Mouse (Mus musculus): ENCODE measurements around the gene Zfp691.
A peak's percentile ranks its signal among the peaks of the same experiment; 100 is the strongest.

Gene Zfp691

GRCm38 (mm10) chr4:119173851-119174453 lies at the start of gene Zfp691:
Gene Zfp691 (minus strand): TSS chr4:119174195.
- peak; percentile 93 to 95 for DNase-seq

- peak; percentile 38 to 62 for DNase-seq
These were observed 49.7 kb upstream of the Zfp691 start for GRCm38 (mm10) chr4:119223696-119224095.

- no peak for DNase-seq
These were observed 44.2 kb upstream of the Zfp691 start, which contains the start of gene Tmem269 for GRCm38 (mm10) chr4:119218169-119218568. Gene Tmem269 (minus strand): TSS chr4:119218217.

- DNase-seq, result no peak
These were observed 42.7 kb upstream of the Zfp691 start for GRCm38 (mm10) chr4:119216667-119217066.

- peak; percentile 37 to 68 for DNase-seq
These were observed 30.7 kb upstream of the Zfp691 start for GRCm38 (mm10) chr4:119204672-119205071.

GRCm38 (mm10) chr4:119198105-119198504 lies 24.1 kb upstream of the Zfp691 start:
- no peak for DNase-seq

- no peak for DNase-seq
These were observed 21.8 kb upstream of the Zfp691 start for GRCm38 (mm10) chr4:119195582-119196320.

- peak; percentile 89 to 96 for DNase-seq
These were observed 21.1 kb upstream of the Zfp691 start, which contains the start of gene Svbp for GRCm38 (mm10) chr4:119194909-119195581. Gene Svbp (plus strand): TSS chr4:119195306.

GRCm38 (mm10) chr4:119192757-119193156 lies 18.8 kb upstream of the Zfp691 start:
- DNase-seq, result no peak

- DNase-seq, result no peak
These were observed 17.3 kb upstream of the Zfp691 start for GRCm38 (mm10) chr4:119191273-119191672.

- DNase-seq, result no peak
These were observed 16.6 kb upstream of the Zfp691 start for GRCm38 (mm10) chr4:119190618-119191017.

GRCm38 (mm10) chr4:119189864-119190263 lies 15.9 kb upstream of the Zfp691 start, which contains the start of gene Ermap:
Gene Ermap (minus strand): TSS chr4:119190011.
- DNase-seq, result no peak

- DNase-seq, result no peak
These were observed 15.4 kb upstream of the Zfp691 start for GRCm38 (mm10) chr4:119189392-119189791.

GRCm38 (mm10) chr4:119188060-119188785 lies 14.2 kb upstream of the Zfp691 start:
- DNase-seq, result no peak

- no peak for DNase-seq
These were observed 11.8 kb upstream of the Zfp691 start for GRCm38 (mm10) chr4:119185771-119186170.

- DNase-seq, result no peak
These were observed 9.5 kb upstream of the Zfp691 start for GRCm38 (mm10) chr4:119183525-119183924.

GRCm38 (mm10) chr4:119181456-119181855 lies 7.5 kb upstream of the Zfp691 start:
- no peak for DNase-seq

GRCm38 (mm10) chr4:119180133-119180707 lies 6.2 kb upstream of the Zfp691 start:
- no peak for DNase-seq

- DNase-seq, result no peak
These were observed 4.3 kb upstream of the Zfp691 start for GRCm38 (mm10) chr4:119178331-119178730.

- no peak for DNase-seq
These were observed 3.7 kb upstream of the Zfp691 start for GRCm38 (mm10) chr4:119177702-119178101.

- peak in 1 of 2 experiments; percentile 24 for DNase-seq
These were observed 910 bp downstream of the Zfp691 start for GRCm38 (mm10) chr4:119172919-119173650.

- peak; percentile 84 to 91 for DNase-seq
These were observed 6.3 kb downstream of the Zfp691 start for GRCm38 (mm10) chr4:119167663-119168062.

Measured in cerebellum, postnatal 25 days (tissue).